Mouse (Mus musculus): ENCODE data around the gene Mgam.
"Not testable (repeated sequence)": the region's sequence is repeated elsewhere in the genome, so short reads cannot be mapped to it uniquely, and the experiment has no call there.

The Mgam gene

GRCm38 (mm10) chr6:40728506-40728905 is 99.9 kb downstream of the Mgam start:
- not testable (repeated sequence) for DNase-seq (ENCODE audit: low read depth in 1 of 2, low spot score in 2 of 2)

GRCm38 (mm10) chr6:40739545-40739944 is 110.9 kb downstream of the Mgam start:
- no peak for DNase-seq (ENCODE audit: low read depth in 1 of 2, low spot score in 2 of 2)

- not testable (repeated sequence) for DNase-seq (ENCODE audit: low read depth in 1 of 2, low spot score in 2 of 2)
Observed at GRCm38 (mm10) chr6:40749030-40749429, 120.4 kb downstream of the Mgam start.

GRCm38 (mm10) chr6:40755948-40756347 is 127.3 kb downstream of the Mgam start:
- DNase-seq (ENCODE audit: low read depth in 1 of 2, low spot score in 2 of 2): no peak

GRCm38 (mm10) chr6:40757346-40757745 is 128.7 kb downstream of the Mgam start:
- not testable (repeated sequence) for DNase-seq (ENCODE audit: low read depth in 1 of 2, low spot score in 2 of 2)

GRCm38 (mm10) chr6:40774656-40775055 is 146.0 kb downstream of the Mgam start:
- DNase-seq (ENCODE audit: low read depth in 1 of 2, low spot score in 2 of 2): no peak

- no peak for DNase-seq (ENCODE audit: low read depth in 1 of 2, low spot score in 2 of 2)
Observed at GRCm38 (mm10) chr6:40778458-40778857, 149.8 kb downstream of the Mgam start.

GRCm38 (mm10) chr6:40783637-40784036 is 155.0 kb downstream of the Mgam start:
- DNase-seq (ENCODE audit: low read depth in 1 of 2, low spot score in 2 of 2): no peak

GRCm38 (mm10) chr6:40784378-40784777 is 155.7 kb downstream of the Mgam start:
- no peak for DNase-seq (ENCODE audit: low read depth in 1 of 2, low spot score in 2 of 2)

- no peak for DNase-seq (ENCODE audit: low read depth in 1 of 2, low spot score in 2 of 2)
Observed at GRCm38 (mm10) chr6:40795077-40795812, 166.6 kb downstream of the Mgam start.

- DNase-seq (ENCODE audit: low read depth in 1 of 2, low spot score in 2 of 2): no peak
Observed at GRCm38 (mm10) chr6:40818237-40818902, 189.7 kb downstream of the Mgam start.
